Mouse (Mus musculus): Measurements from ENCODE around the gene Nudt3.

The Nudt3 gene

DNA sequence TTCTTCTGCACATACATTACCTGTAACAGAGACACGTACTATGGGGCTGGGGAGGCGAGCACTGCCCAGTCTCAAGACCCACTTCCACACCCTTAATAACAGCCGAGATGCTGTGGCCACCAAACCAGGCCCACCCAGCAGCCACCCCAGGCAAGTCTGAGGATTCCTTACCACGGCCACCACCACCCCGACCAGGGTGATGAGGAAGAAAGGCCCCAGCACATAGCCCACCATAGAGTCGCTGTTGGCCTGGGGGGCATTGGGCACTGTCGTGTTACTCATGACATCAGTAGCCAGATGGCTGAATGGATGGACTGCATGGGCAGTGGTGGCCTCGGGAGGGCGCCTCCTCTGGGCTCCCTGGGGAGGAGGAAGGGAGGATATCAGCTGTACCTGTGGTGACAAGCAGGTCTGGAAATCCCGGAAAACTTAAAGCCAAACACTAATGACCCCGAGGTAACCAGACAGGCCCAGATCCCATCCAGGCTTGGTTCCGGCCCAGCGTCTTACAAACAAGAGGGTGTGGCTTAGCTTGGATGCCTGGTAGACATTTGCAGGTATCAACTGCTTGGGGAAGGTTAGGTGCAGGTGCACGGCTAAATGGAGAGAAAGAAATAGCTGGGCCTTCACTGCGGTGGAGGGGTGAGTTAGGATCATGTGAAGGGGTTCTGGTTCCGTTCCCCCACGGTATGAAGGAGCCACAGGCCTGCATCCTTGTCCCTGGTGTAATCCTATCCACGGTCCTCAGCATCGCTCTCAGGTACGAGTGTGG, 58.7 kb downstream of the Nudt3 start:
- no peak for DNase-seq (ENCODE audit: low spot score)

DNA sequence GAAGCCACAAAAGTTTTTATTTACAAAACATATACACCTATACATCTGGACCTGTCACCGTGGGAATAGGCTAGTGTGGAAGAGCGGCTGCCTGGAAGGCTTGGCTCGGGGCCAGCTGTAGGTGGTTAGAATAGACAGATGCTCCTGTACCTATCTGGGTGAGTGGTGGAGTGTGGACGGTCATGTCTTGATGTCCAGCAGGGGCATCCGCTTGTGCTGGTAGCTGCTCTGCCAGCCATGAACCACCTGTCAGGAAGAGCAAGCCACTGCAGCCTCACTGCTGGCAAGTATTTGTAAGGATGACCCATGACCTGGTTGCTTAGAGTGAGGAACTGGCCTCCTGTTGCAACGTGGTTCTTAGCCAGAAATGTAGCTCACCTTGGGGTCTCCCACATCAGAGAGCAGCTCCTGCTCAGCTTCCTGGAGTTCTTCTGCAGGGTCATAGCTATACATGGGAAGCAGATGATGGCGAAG, 59.5 kb downstream of the Nudt3 start:
- DNase-seq (ENCODE audit: low spot score), result peak; percentile 29

DNA sequence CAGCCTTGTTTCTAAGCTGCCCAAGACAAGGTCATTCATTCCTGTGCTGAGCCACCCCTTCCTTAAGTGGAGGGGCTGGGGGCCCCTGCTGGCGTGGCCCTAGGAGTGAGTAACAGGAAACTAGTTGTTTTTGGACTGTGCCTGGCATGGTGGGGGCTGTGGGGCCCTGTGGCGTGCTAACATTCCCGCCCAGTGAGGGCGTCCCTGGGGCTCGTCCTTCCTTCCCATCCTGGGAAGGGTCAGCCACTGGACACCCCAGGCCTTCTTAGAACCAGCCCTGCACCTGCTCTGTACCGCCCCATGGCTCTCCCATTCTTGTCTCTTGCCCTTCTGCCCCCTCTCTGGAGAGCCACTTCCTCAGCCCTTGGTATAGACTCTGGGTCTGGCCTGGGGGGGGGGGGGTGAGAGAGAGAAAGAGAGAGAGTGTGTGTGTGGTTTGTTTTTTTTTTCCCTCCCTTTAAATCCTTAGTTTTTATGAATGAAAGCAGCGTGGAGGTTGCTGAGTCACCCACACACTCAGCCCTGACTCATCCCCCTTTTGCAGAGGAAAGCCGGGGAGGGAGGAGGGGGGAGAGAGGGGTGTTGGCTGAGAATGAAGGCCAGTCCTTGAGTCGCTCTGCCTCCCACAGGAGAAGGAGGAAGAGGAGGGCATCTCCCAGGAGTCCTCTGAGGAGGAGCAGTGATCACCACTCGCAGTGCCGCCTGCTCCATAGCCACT, 61.3 kb downstream of the Nudt3 start:
- peak; percentile 50 for DNase-seq (ENCODE audit: low spot score)

DNA sequence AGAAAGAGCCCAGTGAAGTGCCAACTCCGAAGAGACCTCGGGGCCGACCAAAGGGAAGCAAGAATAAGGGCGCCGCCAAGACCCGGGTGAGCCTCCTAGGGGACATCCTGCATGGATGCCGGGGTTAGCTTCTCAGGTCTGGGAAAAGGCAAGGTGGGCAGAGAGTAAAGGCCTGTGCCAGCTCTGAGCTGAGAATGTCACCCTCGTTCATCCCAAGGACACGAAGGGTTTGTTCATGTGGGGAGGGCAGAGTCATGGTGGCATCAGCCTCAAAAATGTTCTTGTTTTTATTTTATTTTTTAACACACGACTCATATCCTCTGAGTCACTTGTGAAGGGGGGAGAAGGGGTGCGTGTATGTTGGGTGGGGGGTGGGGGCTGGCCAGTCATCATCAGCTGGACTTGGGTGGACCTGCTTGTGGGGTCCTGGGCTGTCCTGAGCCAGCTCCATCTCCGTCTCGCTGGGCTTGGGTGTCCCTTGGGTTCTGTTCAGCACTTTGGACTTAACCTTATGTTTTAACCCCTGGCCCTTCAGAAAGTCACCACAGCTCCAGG, 62.3 kb downstream of the Nudt3 start:
- no peak for DNase-seq (ENCODE audit: low spot score)

DNA sequence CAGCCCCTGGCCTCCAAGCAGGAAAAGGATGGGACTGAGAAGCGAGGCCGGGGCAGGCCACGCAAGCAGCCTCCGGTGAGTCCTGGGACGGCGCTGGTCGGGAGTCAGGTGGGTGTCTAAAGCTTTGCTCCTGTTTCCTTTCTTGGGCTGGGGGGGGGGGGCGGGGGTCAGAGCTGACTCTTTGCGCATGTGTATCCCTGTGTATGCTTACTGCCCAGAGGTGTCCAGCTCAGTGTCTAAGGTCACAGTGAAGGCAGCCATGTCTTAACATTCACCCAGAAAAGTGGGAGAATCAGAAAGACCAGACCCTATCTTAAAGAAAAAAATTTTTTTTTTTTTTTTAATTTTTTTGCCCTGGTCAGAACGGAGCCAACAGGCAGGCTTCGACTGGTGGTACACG, 63.7 kb downstream of the Nudt3 start:
- no peak for DNase-seq (ENCODE audit: low spot score)

DNA sequence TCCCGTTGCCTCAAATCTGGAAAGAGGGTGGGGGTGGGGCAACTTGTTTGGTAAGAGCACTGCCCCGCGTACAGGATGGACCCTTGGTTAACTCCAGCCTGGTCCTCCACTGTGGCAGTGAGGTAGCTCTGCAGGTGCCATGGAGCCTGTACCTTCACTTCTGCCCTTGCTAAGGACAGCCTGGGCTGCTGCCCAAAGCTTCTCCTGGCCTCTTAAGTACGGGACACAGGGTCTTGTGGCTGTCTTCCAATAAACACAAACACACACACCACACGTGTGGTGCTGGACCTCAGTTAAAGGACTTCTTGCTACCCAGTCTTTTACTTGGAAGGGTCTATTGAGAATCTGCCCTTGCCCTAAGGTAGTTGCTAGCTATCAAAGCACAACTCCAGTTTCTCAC, 64.5 kb downstream of the Nudt3 start:
- no peak for DNase-seq (ENCODE audit: low spot score)

DNA sequence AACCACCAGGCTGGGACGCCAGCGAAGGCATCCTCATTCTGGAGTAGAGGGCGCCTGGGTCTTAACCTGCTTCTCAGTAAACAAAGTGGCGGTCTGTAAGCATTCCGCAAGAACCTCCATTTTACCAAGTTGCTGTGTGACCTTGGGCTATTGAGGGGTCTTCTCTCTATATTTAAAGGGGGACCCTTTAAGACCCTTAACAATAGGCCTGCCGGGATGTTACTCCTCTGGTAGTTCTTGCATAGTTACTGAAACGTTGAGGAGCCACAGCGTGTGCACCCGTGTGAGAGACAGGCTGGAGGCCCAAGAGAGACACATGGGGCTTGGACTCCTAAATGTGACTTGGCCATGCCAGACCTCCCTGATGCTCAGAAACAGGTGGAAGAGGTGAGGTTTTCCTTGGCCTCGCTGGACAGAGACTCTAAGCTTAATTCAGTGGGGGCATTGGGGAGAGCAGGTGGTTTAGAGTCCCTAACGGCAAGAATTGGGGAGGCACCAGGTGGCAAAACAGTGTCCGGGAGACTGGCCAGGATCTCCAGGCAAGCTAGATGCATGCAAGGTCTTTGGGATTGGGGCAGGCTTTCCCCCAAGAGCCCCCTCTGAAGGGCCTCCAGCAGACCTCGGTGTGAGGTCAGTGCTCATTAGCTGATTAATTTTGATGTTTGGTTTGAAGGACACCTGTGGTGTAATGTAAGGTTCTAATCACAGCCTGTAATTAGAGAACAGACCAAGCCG, 65.2 kb downstream of the Nudt3 start:
- DNase-seq (ENCODE audit: low spot score), result no peak

DNA sequence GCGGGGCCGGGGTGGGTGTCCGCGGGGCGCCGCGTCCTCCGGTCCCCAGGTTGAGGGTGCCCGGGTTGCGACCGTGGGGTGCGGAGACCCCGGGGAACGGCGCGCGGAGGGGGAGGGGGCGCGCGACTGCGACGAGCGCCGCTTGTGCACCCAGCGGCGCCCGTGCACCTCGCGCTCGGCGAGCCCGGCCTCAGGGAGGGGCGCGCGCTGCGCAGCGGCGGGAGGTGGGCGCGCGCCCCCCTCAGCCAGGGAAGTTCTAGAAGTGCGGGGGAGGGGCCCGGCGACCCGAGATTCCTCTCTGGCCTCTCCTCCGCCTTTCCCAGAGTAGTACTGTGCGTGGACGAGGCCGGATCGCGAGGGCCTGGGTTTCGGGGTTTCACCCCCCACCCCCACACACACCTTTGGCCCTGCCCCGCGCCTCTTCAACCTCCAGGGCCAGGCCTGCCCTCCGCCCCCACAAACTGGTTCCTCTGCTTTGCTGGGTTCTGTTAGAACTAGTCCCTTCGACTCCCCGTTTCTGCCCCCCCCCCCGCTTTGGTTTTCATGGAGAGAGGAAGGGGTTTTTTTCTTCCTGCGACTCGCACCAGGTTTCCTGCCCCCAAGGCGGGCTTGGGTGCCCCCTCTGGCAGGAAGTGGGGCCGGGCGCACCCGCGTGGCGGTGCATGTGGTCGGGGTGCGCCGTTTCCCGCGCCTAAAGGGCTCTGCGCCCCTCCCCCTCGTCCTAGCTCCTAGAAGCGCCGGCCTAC, 65.9 kb downstream of the Nudt3 start:
- peak; percentile 48 for DNase-seq (ENCODE audit: low spot score)

DNA sequence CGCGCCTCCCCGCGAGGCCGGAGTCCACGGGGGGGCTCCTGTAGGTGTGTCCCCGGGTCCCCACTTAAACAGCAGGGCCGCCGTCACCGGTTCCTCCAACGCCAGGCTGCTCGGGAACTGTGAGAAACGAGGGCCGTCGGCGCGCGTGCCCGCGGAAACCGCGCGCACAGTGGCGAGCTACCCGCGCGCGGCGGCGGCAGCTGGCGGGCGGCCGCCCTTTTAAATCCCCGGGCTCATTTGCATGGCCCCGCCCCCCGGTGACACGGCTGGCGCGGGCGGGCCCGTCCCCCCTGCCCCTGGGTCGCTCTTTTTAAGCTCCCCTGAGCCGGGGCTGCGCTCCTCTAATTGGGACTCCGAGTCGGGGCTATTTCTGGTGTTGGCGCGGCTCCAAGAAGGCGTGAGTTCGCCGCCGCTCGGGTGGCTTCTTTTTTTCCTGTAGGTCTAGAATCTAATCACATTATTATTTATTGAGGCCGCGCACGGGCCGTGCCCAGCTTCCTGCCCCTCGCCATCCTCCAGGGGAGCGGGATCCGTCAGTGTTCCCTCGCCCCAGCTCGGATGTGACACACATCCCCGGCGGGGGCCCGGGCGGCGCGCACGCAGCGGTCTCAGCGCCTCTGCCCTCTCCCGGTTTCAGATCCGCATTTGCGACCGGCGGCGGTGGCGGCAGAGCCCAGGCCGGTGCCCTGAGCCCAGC, 66.8 kb downstream of the Nudt3 start, which contains the start of gene Hmga1:
Gene Hmga1, plus strand, starts transcription at position 183 of the 697 bp plus-strand sequence.
- peak; percentile 84 for DNase-seq (ENCODE audit: low spot score)

DNA sequence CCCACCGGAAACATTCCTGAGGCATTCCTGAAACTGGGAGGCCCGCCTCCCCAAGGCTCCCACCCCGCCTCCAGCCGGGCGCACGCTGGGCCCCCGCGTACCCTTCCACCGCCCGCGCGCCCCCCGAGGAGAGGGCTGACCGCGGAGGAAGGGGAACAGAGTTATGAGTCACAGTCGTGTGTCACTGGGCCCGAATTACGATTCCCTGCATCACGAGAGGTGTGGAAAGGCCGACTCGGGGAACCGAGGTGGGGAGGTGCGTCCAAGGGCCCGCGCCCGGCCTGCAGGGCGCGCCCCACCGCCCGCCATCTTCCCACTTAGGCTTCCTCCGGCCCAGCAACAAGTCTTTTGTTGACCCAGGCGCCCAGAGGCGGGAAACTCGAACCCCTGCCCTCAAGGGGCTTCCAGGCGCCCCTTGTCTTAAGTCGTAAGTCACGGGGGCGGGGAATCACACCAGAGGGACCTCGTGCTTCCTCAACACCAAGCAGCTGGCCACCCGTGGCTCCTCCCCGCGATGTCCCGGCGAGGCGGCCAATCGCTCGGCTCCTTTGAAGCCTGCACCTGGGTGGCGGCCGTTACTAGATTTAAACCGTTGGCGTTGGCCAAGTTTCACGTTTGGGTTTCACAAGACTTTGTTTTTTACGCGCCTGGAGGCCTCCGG, 67.7 kb downstream of the Nudt3 start:
- no peak for DNase-seq (ENCODE audit: low spot score)

DNA sequence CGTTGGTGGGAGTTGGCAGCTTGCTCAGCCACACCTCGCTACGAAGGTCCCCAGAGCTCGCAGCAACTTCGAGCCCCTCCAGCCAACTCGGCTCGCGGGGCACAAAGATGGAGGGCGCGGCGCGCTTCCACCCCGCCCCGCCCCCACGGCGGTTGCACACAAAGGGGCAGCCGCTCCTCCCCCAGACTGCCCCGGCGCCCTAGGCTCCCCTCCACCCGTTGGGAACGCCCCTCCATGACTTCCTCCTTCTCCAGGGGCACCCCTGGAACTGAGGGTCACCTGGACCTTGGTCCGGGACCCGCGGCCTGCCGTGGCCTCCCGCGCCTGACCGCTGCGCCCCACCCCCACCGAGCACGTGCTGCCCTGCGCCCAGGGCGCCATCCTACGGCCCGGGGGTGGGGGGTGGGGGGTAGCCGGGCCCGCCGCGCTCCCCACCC, 68.2 kb downstream of the Nudt3 start:
- DNase-seq (ENCODE audit: low spot score), result no peak

DNA sequence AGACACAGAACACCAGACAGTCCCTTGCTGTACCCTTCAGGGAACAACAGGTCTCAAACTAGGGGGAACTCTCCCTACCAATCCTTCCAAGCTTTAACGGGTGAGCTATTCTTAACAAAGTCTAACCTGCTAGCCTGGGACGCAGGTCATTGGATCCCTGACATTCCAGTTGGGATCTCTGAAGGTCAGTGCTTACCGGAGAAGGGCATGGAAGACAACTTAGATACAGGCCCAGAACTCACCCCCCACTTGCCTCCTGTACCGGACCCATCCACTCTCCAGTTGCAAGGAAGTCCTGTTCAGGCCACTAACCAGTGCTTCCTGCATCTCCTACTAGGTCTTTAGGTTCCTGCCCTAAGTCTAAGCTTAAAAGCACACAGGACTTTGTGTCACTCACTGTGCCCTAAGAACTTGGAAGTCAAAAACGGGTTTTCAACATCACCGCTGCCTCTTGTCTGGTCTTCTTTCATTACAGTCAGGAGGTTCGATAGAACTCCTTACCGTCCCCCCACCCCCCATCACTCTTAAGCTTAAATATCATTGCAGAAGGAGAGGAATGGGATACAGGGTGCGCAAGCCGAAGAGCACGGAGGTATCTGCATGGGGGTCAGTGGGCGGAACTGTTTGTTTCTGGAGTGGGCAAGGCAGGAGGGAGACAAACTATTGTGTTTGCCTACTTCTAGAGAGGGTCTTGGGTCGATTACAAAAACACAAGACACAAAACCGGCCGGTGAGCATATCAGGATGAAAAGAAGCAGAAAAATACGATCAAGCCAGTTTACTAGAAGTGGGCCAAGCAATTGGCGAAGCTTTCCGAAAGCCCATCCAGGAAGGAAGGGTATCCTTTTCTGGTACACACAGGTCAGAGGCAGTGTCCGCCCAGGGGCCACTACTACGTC, 69.0 kb downstream of the Nudt3 start:
- no peak for DNase-seq (ENCODE audit: low spot score)

DNA sequence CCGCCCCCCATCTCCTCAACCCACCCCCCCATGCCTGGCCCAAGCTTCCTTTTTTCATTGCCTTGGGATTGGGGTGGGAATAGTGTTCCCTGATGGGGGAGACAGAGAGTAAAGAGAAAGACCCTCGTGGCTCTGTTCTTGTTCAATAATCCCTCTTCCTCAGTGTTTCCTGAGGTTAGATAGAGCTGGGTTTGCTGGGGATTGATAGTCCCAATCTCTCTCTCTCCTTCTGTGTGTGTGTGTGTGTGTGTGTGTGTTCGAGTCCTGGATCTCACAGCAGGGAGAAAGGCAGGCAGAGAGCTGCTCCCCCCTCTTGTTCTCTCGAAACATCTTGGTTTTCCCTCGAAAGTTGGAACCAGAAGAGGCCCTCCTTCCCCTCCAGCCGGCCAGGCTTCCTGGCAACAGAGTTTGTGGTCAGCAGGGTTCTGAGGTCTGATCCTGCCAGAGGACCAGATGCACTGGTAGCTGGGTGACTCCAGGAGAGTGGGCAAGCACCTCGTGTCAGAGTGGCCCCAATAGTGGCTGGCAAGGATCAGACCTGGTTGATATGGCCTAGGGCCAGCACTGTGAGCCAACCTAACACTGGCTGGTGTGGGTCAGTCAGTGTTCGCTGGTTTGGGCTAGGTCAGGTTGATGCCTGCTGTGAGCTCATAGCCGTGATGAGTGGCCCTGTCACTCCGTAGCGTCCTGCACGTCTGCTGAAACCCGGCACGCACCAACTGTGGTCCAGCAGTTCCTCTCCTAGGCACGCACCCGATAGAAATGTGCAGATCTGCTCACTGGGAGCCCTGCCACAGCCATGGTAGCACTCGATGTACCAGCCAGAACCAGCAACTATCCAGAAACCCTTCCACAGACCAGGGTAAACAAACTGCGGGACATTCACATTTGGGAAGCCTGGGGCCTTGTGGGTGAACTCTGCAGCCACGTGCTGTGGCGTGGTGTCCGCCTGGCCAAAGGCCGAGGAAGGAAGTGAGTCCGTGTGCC, 70.8 kb downstream of the Nudt3 start:
- DNase-seq (ENCODE audit: low spot score), result no peak

DNA sequence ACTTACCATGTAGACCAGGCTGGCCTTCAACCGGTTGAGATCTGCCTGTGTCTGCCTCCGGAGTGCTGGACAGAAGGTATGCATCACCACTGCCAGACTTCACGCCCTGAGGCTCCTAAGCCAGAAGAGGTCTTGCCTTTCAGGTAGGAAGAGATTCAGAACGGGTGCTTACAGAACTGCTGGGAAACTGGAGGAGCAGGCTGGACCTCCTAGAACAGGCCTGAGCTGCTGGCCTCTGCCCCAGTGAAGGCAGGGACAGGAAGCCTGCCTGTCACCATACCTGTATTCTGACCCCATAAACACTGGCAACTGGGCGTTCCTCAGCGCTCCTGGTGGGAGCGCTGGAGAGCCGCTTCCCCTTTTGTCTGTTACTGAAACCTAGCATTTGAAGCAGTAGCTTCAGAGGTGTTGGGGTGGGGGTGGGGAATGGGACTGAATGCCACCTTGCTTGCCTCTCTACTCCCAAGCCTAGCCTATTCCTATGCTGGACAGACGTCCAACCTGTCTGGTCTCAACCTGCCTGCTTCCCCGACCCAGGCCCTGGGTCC, 71.8 kb downstream of the Nudt3 start:
- DNase-seq (ENCODE audit: low spot score), result no peak

DNA sequence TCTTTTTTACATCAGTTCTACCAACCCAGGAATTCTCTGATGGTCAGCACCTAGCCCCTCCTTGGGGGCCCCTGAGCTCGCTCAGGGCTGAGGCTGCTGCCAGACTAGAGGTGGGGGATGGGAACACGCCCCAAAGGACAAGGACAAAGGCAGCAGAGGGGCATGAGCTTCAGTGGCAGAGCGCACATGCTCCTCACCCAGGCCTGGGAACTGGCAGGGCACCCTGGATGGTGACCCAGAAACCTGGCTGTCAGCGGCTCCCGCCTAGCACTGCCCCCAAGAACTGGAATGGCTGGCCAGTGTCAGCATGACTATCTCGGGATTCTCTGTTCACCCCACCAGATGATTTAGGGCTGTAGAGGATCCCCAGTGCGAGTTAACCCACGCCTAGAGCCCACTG, 74.1 kb downstream of the Nudt3 start:
- DNase-seq (ENCODE audit: low spot score), result no peak

DNA sequence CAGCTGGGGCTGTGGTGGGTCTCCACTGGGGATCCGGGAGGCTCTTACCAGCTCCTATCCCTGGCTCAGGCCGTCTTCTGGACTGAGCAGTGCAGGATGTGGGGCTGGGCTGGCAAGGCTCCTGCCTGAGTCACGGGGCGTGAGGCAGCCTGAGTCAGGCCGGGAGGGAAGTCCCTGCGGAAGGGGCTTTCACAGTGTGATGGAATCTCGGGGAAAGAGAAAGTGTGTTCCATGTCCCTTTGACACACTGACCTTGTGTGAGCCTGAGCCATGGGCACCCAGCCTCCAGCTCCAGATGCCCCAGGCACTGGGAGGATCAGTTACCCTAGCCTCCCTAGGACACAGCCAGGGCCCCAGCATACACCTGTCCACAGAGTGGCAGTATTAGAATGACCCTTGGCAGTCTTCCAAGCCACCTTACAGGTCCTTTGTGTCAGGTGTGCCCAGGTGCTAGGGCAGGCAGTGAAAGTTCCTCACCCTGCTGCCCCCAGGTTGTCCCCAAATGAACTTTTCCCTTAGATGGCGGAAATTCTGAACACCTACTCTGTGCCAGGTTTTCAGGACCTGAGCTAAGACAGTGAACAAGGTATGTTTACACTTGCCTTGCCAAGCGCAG, 75.9 kb downstream of the Nudt3 start:
- DNase-seq (ENCODE audit: low spot score), result peak; percentile 80

DNA sequence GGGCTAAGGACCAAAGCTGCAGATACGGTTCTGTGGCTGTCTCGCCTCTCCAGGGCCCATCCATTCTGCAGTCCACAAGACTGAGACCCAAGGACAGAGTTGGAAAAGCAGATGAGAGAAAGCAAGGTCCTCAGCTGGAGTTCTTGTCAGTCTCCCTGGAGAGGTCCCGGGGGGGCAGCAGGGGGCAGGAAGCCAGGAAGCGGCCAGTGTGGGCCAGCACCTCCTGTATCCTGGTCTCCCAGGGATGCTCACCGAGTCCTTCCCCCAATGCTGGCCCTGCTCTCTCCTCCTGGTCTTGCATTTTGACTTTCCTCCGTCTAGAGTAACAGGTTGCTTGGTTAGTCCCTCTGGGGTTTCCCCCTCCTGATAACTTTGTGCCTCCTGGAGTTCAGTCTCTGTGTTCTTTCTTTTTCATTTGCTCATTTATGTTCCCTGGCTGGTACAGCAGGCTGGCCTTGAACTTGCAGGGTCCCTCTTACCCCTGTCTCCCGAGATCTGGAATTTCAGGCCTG, 76.7 kb downstream of the Nudt3 start:
- DNase-seq (ENCODE audit: low spot score), result no peak

Data from adipocyte (in vitro differentiated cells).